Mouse (Mus musculus): ENCODE measurements around the gene Ms4a15. TPM values are rescaled to one million over a fixed set of nuclear protein-coding genes. Genes with fewer than 3 reads are reported as not detected.

Gene Ms4a15
- not detected in 2 replicates for polyA plus RNA-seq (2014; fragmentation: Nextera tagmentation; extraction: Ambion mirVana)

DNA sequence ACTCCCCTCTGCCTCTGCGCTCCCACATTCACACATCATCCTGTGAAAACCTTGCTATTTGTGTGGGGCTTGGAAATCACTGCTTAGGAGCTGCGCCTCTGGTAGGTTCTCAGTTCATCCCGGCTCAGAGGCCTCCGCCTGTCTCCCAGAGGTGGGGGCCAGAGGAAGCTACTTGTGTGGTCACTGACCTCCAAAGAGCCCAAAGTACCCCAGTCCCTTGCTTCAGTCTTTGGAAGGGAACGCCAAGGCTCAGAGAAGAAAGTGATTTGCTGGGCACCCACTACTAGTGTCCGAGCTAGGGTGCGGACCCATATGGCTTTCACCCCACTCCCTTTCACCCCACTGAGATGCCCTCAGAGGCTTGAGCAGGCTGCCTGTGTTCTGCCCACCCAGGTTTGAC is at the start of gene Ms4a15:
TSS of gene Ms4a15 (minus strand) at position 101 of the 400 bp plus-strand sequence.
- H3K36me3 ChIP-seq (ENCODE audit: control insufficient read depth, insufficient read depth, low read length): no peaks in the 10 kb centered on the region
- ATAC-seq (ENCODE audit: insufficient number of reproducible peaks, insufficient read depth, low FRiP score, low read depth): no peak
- H3K9ac ChIP-seq (replicated peaks; ENCODE audit: low read depth, low read length): no peak within 1 kb of the TSS
- H3K9me3 ChIP-seq (ENCODE audit: control insufficient read depth, low read depth, low read length): no peaks in the 10 kb centered on the region
- WGBS: 91% methylated on average over 7 of the region's 7 CpGs
- H3K27ac ChIP-seq (ENCODE audit: low read length): no peak within 1 kb of the TSS
- H3K4me3 ChIP-seq (ENCODE audit: low read depth, low read length): no peak within 1 kb of the TSS
- no peaks in the 10 kb centered on the region for H3K27me3 ChIP-seq (ENCODE audit: control insufficient read depth, insufficient read depth, low read length)
- no peak within 1 kb of the TSS for H3K4me2 ChIP-seq (replicated peaks; ENCODE audit: low read depth, low read length)
- H3K4me1 ChIP-seq (ENCODE audit: control insufficient read depth, insufficient read depth, low read length): no peaks in the 10 kb centered on the region

DNA sequence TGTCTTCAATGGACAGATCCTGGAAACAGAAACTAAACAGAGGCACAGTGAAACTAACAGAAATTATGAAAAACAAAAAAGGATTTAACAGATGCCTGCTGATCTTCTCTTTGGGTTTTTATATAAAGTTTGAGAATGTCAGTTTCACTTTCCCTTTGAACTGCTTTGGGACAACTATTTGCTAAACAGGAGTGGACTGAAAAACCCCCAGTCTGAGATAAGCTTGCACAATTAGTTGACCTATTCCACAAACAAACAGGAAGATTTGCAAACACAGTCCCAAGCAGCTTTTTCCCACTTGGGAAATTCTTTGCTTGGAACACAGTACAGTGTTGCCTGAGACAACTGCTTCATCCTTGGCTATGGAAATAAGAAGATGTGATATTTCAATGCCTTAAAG is 44.5 kb upstream of the Ms4a15 start:
- H3K36me3 ChIP-seq (ENCODE audit: control insufficient read depth, insufficient read depth, low read length): no peaks in the 10 kb centered on the region
- no peak for ATAC-seq (ENCODE audit: insufficient number of reproducible peaks, insufficient read depth, low FRiP score, low read depth)
- no peak overlapping the region for H3K9ac ChIP-seq (replicated peaks; ENCODE audit: low read depth, low read length)
- no peaks in the 10 kb centered on the region for H3K27me3 ChIP-seq (ENCODE audit: control insufficient read depth, insufficient read depth, low read length)
- H3K4me2 ChIP-seq (replicated peaks; ENCODE audit: low read depth, low read length): no peak overlapping the region
- H3K4me1 ChIP-seq (ENCODE audit: control insufficient read depth, insufficient read depth, low read length): no peaks in the 10 kb centered on the region
- no peak overlapping the region for H3K27ac ChIP-seq (ENCODE audit: low read length)
- no peaks in the 10 kb centered on the region for H3K9me3 ChIP-seq (ENCODE audit: control insufficient read depth, low read depth, low read length)
- H3K4me3 ChIP-seq (ENCODE audit: low read depth, low read length): no peak overlapping the region

- ATAC-seq (ENCODE audit: insufficient number of reproducible peaks, insufficient read depth, low FRiP score, low read depth): no peak
- Histone ChIP-seq H3K27me3 (ENCODE audit: control insufficient read depth, insufficient read depth, low read length) (no peaks in the 10 kb centered on the region), H3K4me3 (ENCODE audit: low read depth, low read length) (no peak overlapping the region), H3K4me2 (replicated peaks; ENCODE audit: low read depth, low read length) (no peak overlapping the region), H3K9me3 (ENCODE audit: control insufficient read depth, low read depth, low read length) (no peaks in the 10 kb centered on the region), H3K4me1 (ENCODE audit: control insufficient read depth, insufficient read depth, low read length) (no peaks in the 10 kb centered on the region), H3K36me3 (ENCODE audit: control insufficient read depth, insufficient read depth, low read length) (no peaks in the 10 kb centered on the region), H3K27ac (ENCODE audit: low read length) (no peak overlapping the region), H3K9ac (replicated peaks; ENCODE audit: low read depth, low read length) (no peak overlapping the region)
These were observed 29.3 kb upstream of the Ms4a15 start for GRCm38 (mm10) chr19:11022382-11022781.

DNA sequence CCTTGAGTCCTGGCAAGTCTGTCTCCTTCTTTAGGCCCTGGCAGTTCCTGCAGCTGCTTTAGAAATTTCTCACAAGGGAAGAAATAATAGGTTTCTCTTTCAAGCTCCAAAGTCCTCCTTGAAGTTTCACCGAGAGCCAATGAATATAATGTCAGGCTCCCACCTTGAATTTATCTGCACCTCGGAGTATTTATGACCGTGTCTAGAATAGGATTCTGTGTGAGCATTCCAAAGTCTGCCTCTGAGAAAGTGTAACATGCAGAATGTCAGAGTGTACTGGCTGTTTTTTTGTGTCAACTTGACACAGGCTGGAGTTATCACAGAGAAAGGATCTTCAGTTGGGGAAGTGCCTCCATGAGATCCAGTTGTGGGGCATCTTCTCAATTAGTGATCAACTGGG is 24.8 kb upstream of the Ms4a15 start, which contains the start of gene Ms4a18:
TSS of gene Ms4a18 (minus strand) at position 141 of the 400 bp plus-strand sequence.
- Histone ChIP-seq H3K36me3 (ENCODE audit: control insufficient read depth, insufficient read depth, low read length) (no peaks in the 10 kb centered on the region), H3K4me3 (ENCODE audit: low read depth, low read length) (no peak within 1 kb of the TSS), H3K9ac (replicated peaks; ENCODE audit: low read depth, low read length) (no peak within 1 kb of the TSS), H3K4me2 (replicated peaks; ENCODE audit: low read depth, low read length) (no peak within 1 kb of the TSS), H3K4me1 (ENCODE audit: control insufficient read depth, insufficient read depth, low read length) (no peaks in the 10 kb centered on the region), H3K9me3 (ENCODE audit: control insufficient read depth, low read depth, low read length) (no peaks in the 10 kb centered on the region), H3K27me3 (ENCODE audit: control insufficient read depth, insufficient read depth, low read length) (no peaks in the 10 kb centered on the region), H3K27ac (ENCODE audit: low read length) (no peak within 1 kb of the TSS)
- 82% methylated on average over 3 of the region's 3 CpGs for whole genome bisulfite sequencing
- no peak for ATAC-seq (ENCODE audit: insufficient number of reproducible peaks, insufficient read depth, low FRiP score, low read depth)

GRCm38 (mm10) chr19:11017251-11017650 is 24.2 kb upstream of the Ms4a15 start:
- Histone ChIP-seq H3K4me1 (ENCODE audit: control insufficient read depth, insufficient read depth, low read length) (no peaks in the 10 kb centered on the region), H3K9me3 (ENCODE audit: control insufficient read depth, low read depth, low read length) (no peaks in the 10 kb centered on the region), H3K27me3 (ENCODE audit: control insufficient read depth, insufficient read depth, low read length) (no peaks in the 10 kb centered on the region), H3K36me3 (ENCODE audit: control insufficient read depth, insufficient read depth, low read length) (no peaks in the 10 kb centered on the region), H3K4me2 (replicated peaks; ENCODE audit: low read depth, low read length) (no peak overlapping the region), H3K27ac (ENCODE audit: low read length) (no peak overlapping the region), H3K4me3 (ENCODE audit: low read depth, low read length) (no peak overlapping the region), H3K9ac (replicated peaks; ENCODE audit: low read depth, low read length) (no peak overlapping the region)
- ATAC-seq (ENCODE audit: insufficient number of reproducible peaks, insufficient read depth, low FRiP score, low read depth): no peak
- 73% methylated on average over 2 of the region's 2 CpGs for WGBS

GRCm38 (mm10) chr19:11015998-11016397 is 22.9 kb upstream of the Ms4a15 start:
- Histone ChIP-seq H3K27ac (ENCODE audit: low read length) (no peak overlapping the region), H3K9ac (replicated peaks; ENCODE audit: low read depth, low read length) (no peak overlapping the region), H3K9me3 (ENCODE audit: control insufficient read depth, low read depth, low read length) (no peaks in the 10 kb centered on the region), H3K4me2 (replicated peaks; ENCODE audit: low read depth, low read length) (no peak overlapping the region), H3K36me3 (ENCODE audit: control insufficient read depth, insufficient read depth, low read length) (no peaks in the 10 kb centered on the region), H3K27me3 (ENCODE audit: control insufficient read depth, insufficient read depth, low read length) (no peaks in the 10 kb centered on the region), H3K4me1 (ENCODE audit: control insufficient read depth, insufficient read depth, low read length) (no peaks in the 10 kb centered on the region), H3K4me3 (ENCODE audit: low read depth, low read length) (no peak overlapping the region)
- 83% methylated on average over 1 of the region's 1 CpGs for WGBS
- ATAC-seq (ENCODE audit: insufficient number of reproducible peaks, insufficient read depth, low FRiP score, low read depth): no peak

- Histone ChIP-seq H3K27ac (ENCODE audit: low read length) (no peak overlapping the region), H3K9me3 (ENCODE audit: control insufficient read depth, low read depth, low read length) (no peaks in the 10 kb centered on the region), H3K27me3 (ENCODE audit: control insufficient read depth, insufficient read depth, low read length) (no peaks in the 10 kb centered on the region), H3K4me1 (ENCODE audit: control insufficient read depth, insufficient read depth, low read length) (no peaks in the 10 kb centered on the region), H3K4me2 (replicated peaks; ENCODE audit: low read depth, low read length) (no peak overlapping the region), H3K4me3 (ENCODE audit: low read depth, low read length) (no peak overlapping the region), H3K9ac (replicated peaks; ENCODE audit: low read depth, low read length) (no peak overlapping the region), H3K36me3 (ENCODE audit: control insufficient read depth, insufficient read depth, low read length) (no peaks in the 10 kb centered on the region)
- no peak for ATAC-seq (ENCODE audit: insufficient number of reproducible peaks, insufficient read depth, low FRiP score, low read depth)
These were observed 22.4 kb upstream of the Ms4a15 start for GRCm38 (mm10) chr19:11015468-11015867.

DNA sequence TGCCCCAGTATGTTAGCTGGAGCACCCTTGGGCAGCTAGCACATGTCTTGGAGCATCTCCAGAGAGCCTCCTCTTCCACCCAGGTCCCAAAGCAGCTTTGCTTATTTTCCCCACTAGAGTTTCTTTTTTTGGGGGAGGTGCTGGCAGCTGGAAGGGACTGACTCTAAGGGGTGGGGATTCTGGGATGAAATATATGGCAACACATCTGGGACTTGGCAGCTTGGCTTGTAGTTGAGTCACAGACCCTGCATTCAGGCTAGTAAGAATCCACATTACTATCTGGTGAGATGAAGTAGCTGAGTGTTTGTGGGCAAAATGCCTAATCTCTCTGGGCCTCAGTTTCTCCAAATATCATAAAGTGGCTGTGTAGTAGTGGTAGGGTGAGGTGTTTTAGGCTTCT is 1.1 kb downstream of the Ms4a15 start:
- no peak overlapping the region for H3K27ac ChIP-seq (ENCODE audit: low read length)
- no peak overlapping the region for H3K4me2 ChIP-seq (replicated peaks; ENCODE audit: low read depth, low read length)
- no peak overlapping the region for H3K4me3 ChIP-seq (ENCODE audit: low read depth, low read length)
- H3K9ac ChIP-seq (replicated peaks; ENCODE audit: low read depth, low read length): no peak overlapping the region
- no peaks in the 10 kb centered on the region for H3K9me3 ChIP-seq (ENCODE audit: control insufficient read depth, low read depth, low read length)
- no peaks in the 10 kb centered on the region for H3K4me1 ChIP-seq (ENCODE audit: control insufficient read depth, insufficient read depth, low read length)
- no peaks in the 10 kb centered on the region for H3K36me3 ChIP-seq (ENCODE audit: control insufficient read depth, insufficient read depth, low read length)
- no peaks in the 10 kb centered on the region for H3K27me3 ChIP-seq (ENCODE audit: control insufficient read depth, insufficient read depth, low read length)
- no peak for ATAC-seq (ENCODE audit: insufficient number of reproducible peaks, insufficient read depth, low FRiP score, low read depth)

- H3K4me1 ChIP-seq (ENCODE audit: control insufficient read depth, insufficient read depth, low read length): no peaks in the 10 kb centered on the region
- H3K4me2 ChIP-seq (replicated peaks; ENCODE audit: low read depth, low read length): no peak overlapping the region
- H3K36me3 ChIP-seq (ENCODE audit: control insufficient read depth, insufficient read depth, low read length): no peaks in the 10 kb centered on the region
- no peak overlapping the region for H3K4me3 ChIP-seq (ENCODE audit: low read depth, low read length)
- ATAC-seq (ENCODE audit: insufficient number of reproducible peaks, insufficient read depth, low FRiP score, low read depth): no peak
- H3K9me3 ChIP-seq (ENCODE audit: control insufficient read depth, low read depth, low read length): no peaks in the 10 kb centered on the region
- no peak overlapping the region for H3K27ac ChIP-seq (ENCODE audit: low read length)
- no peak overlapping the region for H3K9ac ChIP-seq (replicated peaks; ENCODE audit: low read depth, low read length)
- 36% methylated on average over 1 of the region's 1 CpGs for WGBS
- H3K27me3 ChIP-seq (ENCODE audit: control insufficient read depth, insufficient read depth, low read length): no peaks in the 10 kb centered on the region
These were observed 2.3 kb downstream of the Ms4a15 start for GRCm38 (mm10) chr19:10990751-10991150.
